Mouse (Mus musculus) gastrocnemius, adult 2 months (tissue): ENCODE data around the gene Crtc2. TPM values are rescaled to one million over a fixed set of nuclear protein-coding genes. Genes with fewer than 3 reads are reported as not detected.
A peak's percentile ranks its signal among the peaks of the same experiment; 100 is the strongest.

Experiments used
- DNase-seq: peaks from one replicate; pipeline ENCODE4 v3.0.0; 2022
- H3K27ac ChIP-seq: fragments of 200-600 bp; 2 replicates; pipeline ENCODE4 v1.8.1; 2022; ENCODE audit warnings: mild to moderate bottlenecking
- H3K4me3 ChIP-seq: fragments of 200-600 bp; 2 replicates; pipeline ENCODE4 v1.8.1; 2022; ENCODE audit warnings: mild to moderate bottlenecking, moderate library complexity
- CTCF ChIP-seq: fragments of 200-600 bp; IDR thresholded peaks from 2 replicates; pipeline ENCODE4 v1.8.1; 2022; ENCODE audit warnings: antibody characterized with exemption, mild to moderate bottlenecking, moderate library complexity
- intact Hi-C: fragments of 180-260 bp; cut with DNase I; formaldehyde crosslinking; loops from one replicate; pipeline ENCODE4 v1.15.1; 2025
- long read RNA-seq, 2 experiments: library from polyadenylated mRNA; stranded (forward); transcript quantifications; one replicate each; pipeline ENCODE4 v2.0.0; 2021
- total RNA-seq, 2 experiments: library from RNA; stranded (reverse); gene quantifications; 2 replicates each; pipeline ENCODE4 v1.2.3; 2021

Crtc2 gene
- 10 to 100 TPM; 16.8 to 17.3 TPM for total RNA-seq
- long read RNA-seq, experiment 1, transcript Crtc2-201 (14 exons, 2,747 nt) = major isoform, 6 of 9 reads
- long read RNA-seq, experiment 1, partial matches to known transcripts = 0 of 9 reads
- long read RNA-seq, experiment 1, other reads (novel, unspliced or antisense) = 3 of 9 reads
- long read RNA-seq, experiment 2, partial matches to known transcripts = 1 of 9 reads
- long read RNA-seq, experiment 2, other reads (novel, unspliced or antisense) = 5 of 9 reads

- peak; percentile 97 for DNase-seq
- Histone ChIP-seq H3K4me3 (peak within 1 kb of the TSS; percentile 99), H3K27ac (peak within 1 kb of the TSS; percentile 96)
- TF ChIP-seq CTCF = no peak
- intact Hi-C loops = no loop called here
These were observed at the start of gene Crtc2 for GRCm38 (mm10) chr3:90253653-90254418. Gene Crtc2 (plus strand): TSS chr3:90254163.

DNA sequence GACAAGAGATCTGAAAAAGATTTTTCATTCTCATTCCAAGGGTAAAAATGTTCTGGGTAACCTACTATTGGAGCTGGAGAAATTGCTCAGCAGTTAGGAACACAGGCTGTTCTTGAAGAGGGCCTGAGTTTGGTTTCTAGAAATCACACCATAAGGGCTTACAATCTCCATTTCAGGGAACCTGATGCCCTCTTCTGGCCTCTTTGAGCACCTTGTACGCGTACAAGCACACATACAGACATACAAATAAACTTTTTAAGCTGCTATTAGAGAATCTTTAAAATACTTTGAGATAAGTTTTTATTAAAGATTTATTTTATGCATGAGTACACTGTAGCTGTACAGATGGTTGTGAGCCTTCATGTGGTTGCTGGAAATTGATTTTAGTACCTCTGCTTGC, 49.4 kb upstream of the Crtc2 start:
- Histone ChIP-seq H3K4me3 (no peak overlapping the region), H3K27ac (no peak overlapping the region)
- intact Hi-C loops = no loop called here
- no peak for DNase-seq
- TF ChIP-seq CTCF = no peak

DNA sequence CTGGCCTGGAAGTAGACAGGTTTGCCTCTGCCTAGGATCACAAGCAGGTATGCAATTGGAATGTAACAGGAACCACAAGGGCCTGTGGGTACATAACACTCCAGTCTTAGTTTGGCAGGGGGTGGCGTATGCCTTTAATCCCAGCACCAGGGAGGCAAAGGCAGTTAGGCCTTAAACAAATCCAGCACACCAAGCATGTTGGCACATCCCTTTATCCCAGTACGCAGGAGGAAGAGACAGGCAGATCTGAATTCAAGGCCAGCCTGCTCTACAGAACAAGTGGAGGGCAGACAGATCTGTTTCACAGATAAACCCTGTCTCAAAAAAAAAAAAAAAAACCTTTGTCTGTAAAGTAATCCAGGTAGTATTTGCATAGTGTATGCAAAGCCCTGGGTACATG, 45.3 kb upstream of the Crtc2 start:
- DNase-seq = no peak
- Histone ChIP-seq H3K27ac (no peak overlapping the region), H3K4me3 (no peak overlapping the region)
- intact Hi-C loops = no loop called here
- no peak for TF ChIP-seq CTCF

GRCm38 (mm10) chr3:90209908-90210566, 43.9 kb upstream of the Crtc2 start:
- no peak for DNase-seq
- intact Hi-C loops = loop anchor here (10.0 kb wide), 2 partner anchors 55 to 265 kb away; partner anchors contain the start of genes Dennd4b and Ilf2
- no peak for TF ChIP-seq CTCF
- Histone ChIP-seq H3K4me3 (no peak overlapping the region), H3K27ac (no peak overlapping the region)

DNA sequence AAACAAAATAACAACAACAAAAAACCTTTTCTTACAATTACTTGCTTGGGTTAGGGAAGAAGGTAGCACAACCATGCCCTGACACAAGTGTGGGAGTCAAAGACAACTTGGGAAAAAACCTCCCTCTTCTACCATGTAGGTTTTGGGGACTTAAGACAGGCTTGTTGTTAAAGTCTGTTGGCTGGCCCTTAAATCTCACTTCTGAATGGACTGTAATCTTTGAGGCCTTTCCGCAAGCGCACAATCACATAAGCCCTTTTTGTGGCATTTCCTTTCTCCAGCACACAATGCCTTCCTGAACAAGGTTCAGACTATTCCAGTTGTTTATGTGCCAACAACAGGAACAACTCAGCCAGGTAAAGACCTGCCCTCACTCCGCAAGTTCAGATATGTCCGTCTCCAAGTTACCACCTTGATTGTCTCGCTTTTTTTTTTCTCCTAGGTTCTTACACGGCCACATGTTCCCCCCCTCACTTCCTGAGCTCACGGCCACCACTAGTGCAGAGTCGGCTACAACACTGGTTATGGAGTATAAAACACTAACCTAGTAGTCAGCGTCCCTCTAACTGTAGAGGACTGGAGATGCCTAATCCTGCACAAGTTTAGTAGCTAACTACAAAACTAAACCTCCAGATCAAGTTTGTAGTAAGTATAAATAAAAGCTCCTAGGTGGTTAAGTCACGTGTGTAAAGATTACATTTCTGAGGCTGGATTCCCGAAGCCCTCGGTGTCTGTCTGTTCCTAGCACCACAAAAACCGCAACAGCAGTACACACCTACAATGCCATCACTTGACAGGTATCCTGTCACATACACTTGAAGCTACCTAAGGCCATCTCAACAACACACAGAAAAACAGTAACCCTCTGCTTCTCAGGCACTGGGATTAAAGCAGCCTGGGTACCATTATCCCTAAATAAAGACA, 42.2 kb upstream of the Crtc2 start:
- DNase-seq = no peak
- Histone ChIP-seq H3K4me3 (peak overlapping the region; percentile 98), H3K27ac (peak overlapping the region; percentile 9; the same call in 1 of the 2 replicates)
- intact Hi-C loops = loop anchor here (10.0 kb wide), 2 partner anchors 53 to 263 kb away; partner anchors contain the start of genes Dennd4b and Ilf2
- TF ChIP-seq CTCF = no peak

DNA sequence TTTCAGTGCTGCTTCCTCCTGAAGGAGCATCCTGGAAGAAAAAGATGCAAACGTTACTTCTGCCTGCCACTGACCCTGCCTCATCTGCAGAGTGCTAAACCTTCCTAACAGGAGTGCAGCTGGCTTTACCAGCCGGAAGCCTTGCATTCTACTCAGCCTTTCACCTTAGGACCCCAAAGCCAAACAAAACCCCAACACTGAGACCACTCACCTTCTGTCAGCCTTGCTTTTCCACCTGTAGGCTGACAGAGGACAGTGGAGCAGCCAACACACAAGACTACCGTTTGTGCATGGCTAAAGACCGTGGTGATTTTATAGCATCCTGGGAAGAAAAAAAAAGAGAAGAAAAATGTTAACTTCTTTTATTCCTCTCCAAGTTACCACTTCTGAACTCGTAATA, 41.2 kb upstream of the Crtc2 start:
- peak overlapping the region; percentile 98 for H3K27ac ChIP-seq
- no peak for DNase-seq
- TF ChIP-seq CTCF = no peak
- intact Hi-C loops = loop anchor here (10.0 kb wide), 2 partner anchors 52 to 262 kb away; partner anchors contain the start of genes Dennd4b and Ilf2
- peak overlapping the region; percentile 98 for H3K4me3 ChIP-seq

- intact Hi-C loops = loop anchor here (10.0 kb wide), 2 partner anchors 51 to 261 kb away; partner anchors contain the start of genes Dennd4b and Ilf2
- peak; percentile 88 for DNase-seq
- Histone ChIP-seq H3K27ac (peak within 1 kb of the TSS; percentile 98), H3K4me3 (peak within 1 kb of the TSS; percentile 98)
- no peak for TF ChIP-seq CTCF
These were observed 40.5 kb upstream of the Crtc2 start, which contains the start of the genes Rps27 and Rab13 for GRCm38 (mm10) chr3:90213377-90213866. Gene Rps27 (minus strand): TSS chr3:90213651. Gene Rab13 (plus strand): TSS chr3:90213695.

DNA sequence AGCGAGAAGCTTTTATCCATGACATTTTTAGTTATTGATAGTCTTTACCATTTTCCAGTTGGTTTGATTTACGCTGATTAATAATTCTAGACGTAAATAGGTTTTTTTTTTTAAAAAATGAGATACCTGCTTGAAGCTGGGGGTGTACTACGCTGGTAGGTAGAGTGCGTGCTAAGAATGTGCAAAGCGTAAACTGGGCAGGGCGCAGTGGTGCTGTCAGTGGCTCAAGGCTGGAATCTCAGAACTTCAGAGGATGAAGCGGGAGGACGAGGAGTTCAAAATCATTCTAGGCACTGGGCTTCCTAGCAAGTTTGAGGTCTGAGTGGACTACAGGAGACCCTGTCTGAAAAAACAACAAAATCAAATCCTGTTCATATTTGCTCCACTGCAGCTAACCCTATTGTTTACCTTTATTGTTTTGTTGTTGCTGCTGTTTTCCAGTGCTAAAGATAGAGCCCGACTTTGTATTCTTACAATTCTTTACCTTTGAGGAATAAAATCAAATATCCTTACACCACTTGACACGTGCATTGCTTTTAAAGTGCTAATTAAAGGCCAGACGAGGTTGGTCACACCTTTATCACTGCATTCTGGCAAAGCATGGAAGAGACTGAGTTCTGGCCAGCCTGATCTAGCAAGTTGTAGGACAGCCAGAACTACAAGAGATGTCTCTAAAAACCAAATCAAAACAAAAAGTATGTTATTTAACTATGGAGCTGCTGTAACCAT, 39.8 kb upstream of the Crtc2 start:
- H3K4me3 ChIP-seq = peak overlapping the region; percentile 98
- intact Hi-C loops = loop anchor here (10.0 kb wide), 2 partner anchors 51 to 261 kb away; partner anchors contain the start of genes Dennd4b and Ilf2
- peak overlapping the region; percentile 98 for H3K27ac ChIP-seq
- DNase-seq = peak; percentile 32
- no peak for TF ChIP-seq CTCF

DNA sequence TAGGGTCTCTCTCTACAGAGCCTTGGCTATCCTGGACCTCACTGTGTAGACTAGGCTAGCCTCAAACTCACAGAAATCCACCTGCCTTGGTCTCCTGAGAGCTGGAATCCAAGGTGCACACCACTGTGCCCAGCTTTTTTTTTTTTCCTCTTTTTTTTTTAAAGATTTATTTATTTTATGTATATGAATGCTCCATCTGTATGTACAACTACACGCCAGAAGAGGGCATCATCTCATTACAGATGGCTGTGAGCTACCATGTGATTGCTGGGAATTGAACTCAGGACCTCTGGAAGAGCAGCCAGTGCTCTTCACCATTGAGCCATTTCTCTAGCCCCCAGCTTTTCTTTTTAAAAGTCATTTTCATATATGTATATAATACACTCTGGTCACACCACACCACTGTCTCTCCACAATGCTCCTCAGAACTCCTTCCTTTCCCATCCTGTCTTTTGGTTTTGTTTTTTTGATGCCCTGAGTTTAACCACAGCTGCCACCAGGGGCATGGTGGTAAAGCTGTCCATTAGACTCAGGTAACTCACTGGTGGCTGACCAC, 38.1 kb upstream of the Crtc2 start:
- H3K27ac ChIP-seq = no peak overlapping the region
- intact Hi-C loops = loop anchor here (10.0 kb wide), 2 partner anchors 49 to 259 kb away; partner anchors contain the start of genes Dennd4b and Ilf2
- DNase-seq = no peak
- no peak overlapping the region for H3K4me3 ChIP-seq
- peak; percentile 51 for TF ChIP-seq CTCF

DNA sequence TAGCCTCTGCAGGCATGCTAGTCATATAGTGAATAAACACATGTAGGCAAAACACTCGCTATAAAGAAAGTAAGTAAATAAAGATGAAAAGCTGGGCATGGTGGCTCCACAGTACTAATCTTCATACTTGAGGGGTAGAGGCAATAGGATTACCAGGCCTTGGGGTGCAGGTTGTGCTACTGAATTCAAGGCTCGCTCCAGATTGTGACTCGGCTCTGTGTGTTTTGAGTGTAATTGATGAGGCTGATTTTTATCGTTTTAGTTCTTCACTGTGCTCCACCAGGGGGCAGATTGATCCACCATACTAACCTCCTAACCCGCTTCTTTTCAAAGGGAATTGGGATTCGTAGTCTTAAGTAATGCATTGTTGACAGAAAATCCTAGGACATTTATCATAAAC, 33.9 kb upstream of the Crtc2 start:
- Histone ChIP-seq H3K4me3 (peak overlapping the region; percentile 82), H3K27ac (peak overlapping the region; percentile 89)
- TF ChIP-seq CTCF = peak; percentile 77
- intact Hi-C loops = loop anchor here (1.0 kb wide), 1 partner anchor 153 kb away; no protein-coding TSS in a partner anchor
- peak; percentile 43 for DNase-seq
